Mouse (Mus musculus) lung, postnatal 0 days (tissue): ENCODE results near the gene Rhbdd1. TPM values are rescaled to one million over a fixed set of nuclear protein-coding genes. Genes with fewer than 3 reads are reported as not detected.

Source experiments
- ATAC-seq: fragments of 200-750 bp; cut with Nextera tagmentation; 2 replicates; pipeline ENCODE4 v1.8.0; 2017; ENCODE audit warnings: moderate library complexity
- DNase-seq: peaks from one replicate; pipeline ENCODE4 v3.0.0-alpha.2; 2016; ENCODE audit warnings: low spot score
- H3K27ac ChIP-seq: fragments of 300-500 bp; sonication (generic); 2 replicates; pipeline ENCODE4 v1.5.1; 2014; ENCODE audit warnings: antibody characterized with exemption, mild to moderate bottlenecking, low read length, mixed read lengths
- H3K27me3 ChIP-seq: fragments of 300-500 bp; sonication (generic); replicated peaks from 2 replicates; pipeline ENCODE4 v1.6.1; 2014; ENCODE audit warnings: low read length, mixed read lengths; ENCODE audit not compliant: insufficient read depth
- H3K36me3 ChIP-seq: fragments of 300-500 bp; sonication (generic); 2 replicates; pipeline ENCODE4 v1.6.1; 2014; ENCODE audit warnings: low read length, mixed read lengths; ENCODE audit not compliant: insufficient read depth
- H3K4me1 ChIP-seq: fragments of 300-500 bp; sonication (generic); 2 replicates; pipeline ENCODE4 v1.6.1; 2014; ENCODE audit warnings: antibody characterized with exemption, low read depth, low read length, mixed read lengths; ENCODE audit not compliant: insufficient read depth
- H3K4me2 ChIP-seq: fragments of 300-500 bp; sonication (generic); replicated peaks from 2 replicates; pipeline ENCODE4 v1.6.1; 2014; ENCODE audit warnings: low read depth, mild to moderate bottlenecking, low read length, moderate library complexity, mixed read lengths
- H3K4me3 ChIP-seq: fragments of 300-500 bp; sonication (generic); 2 replicates; pipeline ENCODE4 v1.5.1; 2014; ENCODE audit warnings: low read depth, low read length
- H3K9ac ChIP-seq: fragments of 300-500 bp; sonication (generic); replicated peaks from 2 replicates; pipeline ENCODE4 v1.6.1; 2014; ENCODE audit warnings: low read depth, mild to moderate bottlenecking
- H3K9me3 ChIP-seq: fragments of 300-500 bp; sonication (generic); 2 replicates; pipeline ENCODE4 v1.6.1; 2016; ENCODE audit warnings: low read length, mixed read lengths
- CTCF ChIP-seq: IDR thresholded peaks from 2 replicates; pipeline ENCODE4 v1.5.1; 2016; ENCODE audit warnings: antibody characterized with exemption, mild to moderate bottlenecking
- EP300 ChIP-seq: IDR thresholded peaks from 2 replicates; pipeline ENCODE4 v1.6.1; 2016; ENCODE audit warnings: antibody characterized with exemption, mild to moderate bottlenecking, control low read depth
- WGBS: fragments of 180-500 bp; shearing (Covaris S2); extraction: QIAGEN DNeasy Blood & Tissue Kit; methylation state at CpG from one replicate; pipeline ENCODE4 v1.1.7; 2014; 5-methylcytosine and 5-hydroxymethylcytosine counted together
- polyA plus RNA-seq: library from polyadenylated mRNA; unstranded; fragments of >200 nt; fragmentation: Nextera tagmentation; extraction: Ambion mirVana; gene quantifications from 2 replicates; pipeline ENCODE4 v1.2.1, GENCODE M21; 2015

Gene Rhbdd1
- polyA plus RNA-seq, 1 experiment from 2014 or later, result 7.8 TPM

DNA sequence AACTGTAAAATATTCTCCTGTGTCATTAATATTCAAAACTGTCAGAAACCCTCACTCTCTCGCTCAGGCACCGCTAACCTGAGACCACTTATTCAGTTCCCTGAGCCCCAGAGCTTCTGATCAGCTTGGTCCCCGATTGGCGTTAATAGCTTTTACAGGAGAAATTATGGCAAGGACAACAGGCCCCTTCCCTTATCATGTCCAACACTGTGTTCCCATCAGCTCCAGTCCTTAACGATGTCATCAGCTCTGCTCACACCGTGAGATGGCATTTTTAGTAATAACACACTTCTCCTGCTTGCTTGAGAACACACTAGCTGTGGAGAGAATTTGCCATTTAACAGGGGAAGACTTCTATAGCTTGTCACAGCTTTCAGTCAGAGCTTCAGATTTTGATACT lies 48.2 kb downstream of the Rhbdd1 start:
- Histone ChIP-seq H3K36me3 (no peaks in the 10 kb centered on the region), H3K9me3 (no peaks in the 10 kb centered on the region), H3K4me1 (no peaks in the 10 kb centered on the region; the same call in 1 of the 2 replicates), H3K9ac (no peak overlapping the region), H3K27ac (no peak overlapping the region), H3K4me3 (no peak overlapping the region), H3K27me3 (no peaks in the 10 kb centered on the region), H3K4me2 (no peak overlapping the region)
- ATAC-seq (no peak), DNase-seq (no peak)
- WGBS, result 76% methylated on average over 6 of the region's 6 CpGs
- TF ChIP-seq EP300 (no peak), CTCF (no peak)

DNA sequence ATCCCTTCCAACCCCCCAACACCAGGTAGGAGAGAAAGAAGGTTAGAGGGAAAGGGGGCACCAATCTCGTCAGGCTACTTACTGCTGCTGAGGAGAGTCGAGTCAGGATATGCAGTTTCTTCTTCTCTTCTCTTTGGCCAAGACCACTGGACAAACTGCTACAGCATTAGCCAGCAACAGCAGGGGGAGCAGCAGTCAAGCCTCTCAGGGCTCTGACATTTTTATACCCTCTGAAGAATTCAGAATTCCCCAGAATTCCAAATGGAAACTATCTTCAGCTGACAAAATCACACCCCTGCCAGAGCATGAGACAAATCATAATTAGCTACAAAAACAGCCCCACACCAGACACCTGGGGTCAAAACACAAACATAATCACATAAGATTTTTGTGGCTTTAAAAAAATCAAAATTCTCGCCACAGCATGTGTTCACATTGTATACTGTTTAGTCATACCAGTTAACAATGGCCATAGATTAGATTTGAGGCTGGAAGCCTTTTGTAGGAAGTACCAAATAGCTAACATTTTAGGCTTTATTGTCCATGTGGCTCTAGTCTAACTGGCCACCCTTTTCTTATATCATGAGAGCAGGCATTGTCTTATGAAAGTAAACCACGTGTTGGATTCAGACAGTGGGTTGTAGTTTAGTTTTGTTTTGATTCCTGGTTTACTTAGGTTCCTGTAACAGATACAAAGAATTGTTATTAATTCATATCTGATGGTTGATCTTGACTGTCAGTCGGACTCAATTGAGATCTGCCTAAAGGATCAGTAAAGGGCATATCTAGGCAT lies 55.6 kb downstream of the Rhbdd1 start:
- H3K4me2 ChIP-seq, result no peak overlapping the region
- H3K9me3 ChIP-seq, result no peaks in the 10 kb centered on the region
- no peaks in the 10 kb centered on the region for H3K27me3 ChIP-seq
- H3K36me3 ChIP-seq, result no peaks in the 10 kb centered on the region
- H3K4me1 ChIP-seq, result no peaks in the 10 kb centered on the region
- no peak overlapping the region for H3K27ac ChIP-seq
- no peak overlapping the region for H3K4me3 ChIP-seq
- WGBS, result 81% methylated on average over 5 of the region's 5 CpGs
- no peak overlapping the region for H3K9ac ChIP-seq
- TF ChIP-seq EP300 (no peak), CTCF (no peak)
- no peak for ATAC-seq
- DNase-seq, result no peak

DNA sequence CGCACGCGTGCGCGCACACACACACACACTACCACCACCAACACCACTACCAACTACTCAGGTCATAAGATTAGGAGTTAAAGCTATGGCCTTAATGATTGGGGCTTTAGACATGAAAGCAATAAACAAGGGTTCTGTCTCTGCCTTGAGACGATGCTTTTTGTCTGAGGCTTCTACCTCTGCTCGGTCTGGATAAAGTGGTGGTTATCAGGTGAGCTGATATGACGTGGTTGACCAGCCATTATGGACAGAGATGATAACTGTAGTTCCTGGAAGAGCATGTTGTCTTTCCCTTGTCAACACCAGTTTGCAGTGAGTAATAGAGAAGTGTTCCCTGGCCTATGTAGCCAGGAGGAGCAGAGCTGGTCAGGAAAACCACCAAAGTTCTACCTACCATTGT lies 57.7 kb downstream of the Rhbdd1 start:
- WGBS, result 96% methylated on average over 8 of the region's 8 CpGs
- H3K27me3 ChIP-seq, result no peaks in the 10 kb centered on the region
- no peak overlapping the region for H3K9ac ChIP-seq
- H3K4me3 ChIP-seq, result no peak overlapping the region
- no peak overlapping the region for H3K27ac ChIP-seq
- DNase-seq (no peak), ATAC-seq (no peak)
- H3K4me1 ChIP-seq, result no peaks in the 10 kb centered on the region
- no peaks in the 10 kb centered on the region for H3K36me3 ChIP-seq
- H3K9me3 ChIP-seq, result no peaks in the 10 kb centered on the region
- no peak for TF ChIP-seq CTCF
- no peak overlapping the region for H3K4me2 ChIP-seq

DNA sequence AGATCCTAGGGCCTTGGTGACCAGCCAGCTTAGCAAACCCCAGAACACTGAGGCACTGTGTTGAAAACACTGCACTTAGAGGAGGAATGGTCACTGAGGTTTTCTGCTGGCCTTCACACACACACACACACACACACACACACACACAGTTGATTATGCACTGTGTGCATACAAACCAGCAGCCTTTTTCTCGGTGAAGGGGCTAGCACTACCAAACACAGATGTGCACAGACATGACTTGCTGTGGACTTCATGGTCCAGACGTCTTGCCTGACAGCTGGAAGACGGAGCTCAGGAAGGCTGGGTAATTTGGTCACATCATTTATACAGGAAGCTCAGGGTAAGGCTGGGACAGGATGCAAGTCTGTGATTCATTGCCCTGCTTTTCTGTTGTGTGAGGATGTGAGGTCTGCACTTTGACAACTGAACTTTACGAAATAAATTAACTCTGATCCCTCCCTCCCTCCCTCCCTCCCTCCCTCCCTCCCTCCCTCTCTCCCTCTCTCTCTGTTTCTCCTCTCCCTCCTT lies 58.6 kb downstream of the Rhbdd1 start:
- Histone ChIP-seq H3K9me3 (no peaks in the 10 kb centered on the region), H3K27me3 (no peaks in the 10 kb centered on the region), H3K9ac (no peak overlapping the region), H3K4me1 (no peaks in the 10 kb centered on the region), H3K27ac (no peak overlapping the region), H3K4me3 (no peak overlapping the region), H3K36me3 (no peaks in the 10 kb centered on the region), H3K4me2 (no peak overlapping the region)
- ATAC-seq (0 out of 2 replicates have a peak, but pooled peaks have one; percentile 16), DNase-seq (no peak)
- TF ChIP-seq CTCF (no peak), EP300 (no peak)
- WGBS, result 40% methylated on average over 4 of the region's 4 CpGs

DNA sequence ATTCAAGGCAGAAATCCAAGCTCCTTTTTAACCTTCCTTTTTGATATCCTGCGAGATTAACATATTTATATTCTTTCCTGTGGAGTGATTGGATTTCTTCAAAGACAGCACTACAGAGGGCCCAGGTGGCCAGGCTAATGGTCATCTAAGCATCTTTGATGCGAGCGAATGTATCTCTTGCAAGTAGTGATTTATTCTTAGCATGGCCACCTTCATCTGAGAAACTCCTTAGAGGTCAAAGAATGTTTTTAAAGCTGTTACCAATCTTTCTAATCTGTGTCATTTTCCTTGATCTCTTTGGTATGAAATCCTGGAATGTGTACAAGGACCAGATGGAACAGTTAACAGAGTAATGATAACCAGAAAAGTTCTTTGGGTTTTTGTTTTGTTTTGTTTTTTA lies 59.2 kb downstream of the Rhbdd1 start:
- Histone ChIP-seq H3K4me1 (no peaks in the 10 kb centered on the region), H3K9ac (no peak overlapping the region), H3K9me3 (no peaks in the 10 kb centered on the region), H3K27me3 (no peaks in the 10 kb centered on the region), H3K36me3 (no peaks in the 10 kb centered on the region), H3K4me2 (no peak overlapping the region), H3K4me3 (no peak overlapping the region), H3K27ac (no peak overlapping the region)
- TF ChIP-seq EP300, result no peak
- no peak for TF ChIP-seq CTCF
- ATAC-seq (no peak), DNase-seq (no peak)
- 64% methylated on average over 3 of the region's 3 CpGs for WGBS

DNA sequence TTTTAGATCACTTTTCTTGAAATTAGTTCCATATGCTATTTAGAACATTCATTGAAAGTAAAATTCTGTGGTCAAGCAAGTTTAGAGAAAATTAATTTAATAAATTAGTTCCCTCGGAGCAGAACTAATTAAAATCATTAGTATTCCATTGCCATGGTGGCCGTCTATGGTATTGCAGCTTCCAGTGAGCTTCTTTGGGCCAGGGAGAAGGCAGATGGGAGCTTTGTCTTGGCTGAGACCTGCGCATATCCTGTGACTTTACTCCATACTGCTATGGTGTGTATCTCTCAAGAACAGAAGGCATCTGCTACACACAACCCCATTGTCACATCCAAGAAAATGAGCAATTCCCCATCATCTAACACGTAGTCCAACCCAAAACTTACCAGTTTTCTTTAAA lies 65.7 kb downstream of the Rhbdd1 start:
- Histone ChIP-seq H3K36me3 (no peaks in the 10 kb centered on the region), H3K9ac (no peak overlapping the region), H3K9me3 (no peaks in the 10 kb centered on the region), H3K4me2 (no peak overlapping the region), H3K4me3 (no peak overlapping the region), H3K4me1 (no peaks in the 10 kb centered on the region; the same call in 1 of the 2 replicates), H3K27ac (no peak overlapping the region), H3K27me3 (no peaks in the 10 kb centered on the region)
- DNase-seq (no peak), ATAC-seq (no peak)
- peak; percentile 51 for TF ChIP-seq CTCF
- no peak for TF ChIP-seq EP300
- WGBS, result 79% methylated on average over 4 of the region's 4 CpGs
